Mouse (Mus musculus) left cerebral cortex, adult 18-20 months (tissue): ENCODE data around the gene Atg9a. TPM values are rescaled to one million over a fixed set of nuclear protein-coding genes. Genes with fewer than 3 reads are reported as not detected.

ENCODE experiments used
- DNase-seq, 2 experiments: peaks; one replicate each; pipeline ENCODE4 v3.0.0; 2021 to 2022; ENCODE audit warnings: low spot score in 2 of 2, mixed read lengths in 1 of 2
- total RNA-seq, 2 experiments: library from RNA; stranded (reverse); gene quantifications; 2 replicates each; pipeline ENCODE4 v1.2.3; 2021

Gene Atg9a
- total RNA-seq, 2 experiments from 2014 or later = 124 to 125 TPM

DNA sequence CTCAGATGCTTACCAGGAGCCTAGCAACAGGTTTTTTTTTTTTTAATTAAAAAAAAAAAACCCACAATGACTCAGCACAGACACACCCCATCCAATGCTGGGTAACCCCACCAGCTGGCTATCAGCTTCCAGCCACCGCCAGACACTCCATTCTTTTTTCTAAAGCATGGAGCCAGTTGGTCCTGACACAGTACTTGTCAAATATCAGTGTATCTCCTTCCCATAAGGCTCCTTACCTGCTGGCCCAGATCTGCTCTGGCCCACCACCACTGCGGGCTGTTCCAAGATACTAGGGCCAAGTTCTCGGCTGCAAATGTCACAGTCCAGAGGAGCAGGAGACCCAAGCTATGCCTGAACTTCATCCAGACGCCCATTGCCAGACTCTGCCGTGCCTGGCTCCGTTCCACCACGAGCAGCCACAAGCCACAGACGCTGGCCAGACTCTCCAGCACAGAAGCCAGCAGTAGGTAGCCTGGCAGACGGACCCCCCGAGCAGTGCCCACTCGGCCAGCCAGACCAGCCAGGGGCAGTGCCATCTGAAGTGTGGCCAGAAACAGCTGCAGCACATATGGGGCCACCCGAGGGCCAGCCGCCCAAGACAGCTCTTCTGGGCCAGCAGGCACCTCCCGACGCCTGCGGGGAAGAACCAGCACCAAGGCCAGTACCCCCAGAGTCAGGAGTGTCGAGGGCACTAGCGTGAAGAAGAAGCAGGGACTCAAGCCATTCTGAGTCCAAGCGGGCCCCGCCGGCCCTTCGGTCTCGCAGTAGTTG, 12.5 kb downstream of the Atg9a start:
- peak; percentile 25 to 34 for DNase-seq

DNA sequence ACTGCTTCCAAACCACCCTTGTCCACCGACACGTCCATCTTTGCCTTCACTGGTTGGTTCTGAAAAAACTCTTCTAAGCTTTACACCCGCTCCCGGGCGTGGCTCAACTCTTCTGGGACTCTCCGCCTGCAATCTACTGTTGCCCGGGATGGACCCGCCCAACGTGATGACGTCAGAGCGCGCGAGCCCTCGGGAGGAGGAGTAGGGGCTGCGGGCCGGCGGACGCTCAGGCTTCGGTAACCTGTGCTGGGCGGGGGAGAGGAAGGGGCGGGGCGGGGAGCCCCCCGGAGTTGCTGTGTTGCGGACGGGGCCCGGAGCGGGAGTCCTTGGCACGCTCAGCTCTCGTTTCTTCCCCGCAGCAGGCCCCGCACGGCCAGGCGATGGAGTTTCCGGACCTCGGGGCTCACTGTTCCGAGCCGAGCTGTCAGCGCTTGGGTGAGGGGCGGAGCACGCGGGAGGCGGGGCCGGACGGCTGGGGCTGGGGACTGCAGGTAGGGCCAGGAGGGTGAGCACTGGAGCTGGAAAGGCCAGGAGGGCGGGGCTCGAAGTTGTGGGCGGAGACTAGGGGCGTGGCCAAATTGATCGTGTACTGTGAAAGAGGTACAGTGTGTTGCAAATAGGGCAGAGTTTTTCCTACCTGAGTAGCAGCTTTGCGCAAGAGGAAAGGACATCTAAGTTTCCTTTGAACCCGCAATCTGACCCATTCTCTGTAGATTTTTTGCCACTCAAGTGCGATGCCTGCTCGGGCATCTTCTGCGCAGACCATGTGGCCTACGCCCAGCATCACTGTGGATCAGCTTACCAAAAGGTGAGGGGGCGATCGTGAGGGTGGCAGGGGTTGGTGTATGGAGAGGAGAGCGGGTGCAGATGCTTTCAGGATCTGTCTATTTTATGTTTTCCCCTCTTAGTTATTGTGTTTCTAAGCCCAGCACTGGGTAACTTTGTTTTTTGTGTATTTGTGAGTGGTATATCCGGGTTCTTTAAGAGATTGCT, 23.2 kb downstream of the Atg9a start, which contains the start of gene Zfand2b:
TSS of gene Zfand2b (plus strand) at position 175 of the 993 bp plus-strand sequence.
- peak; percentile 96 for DNase-seq

DNA sequence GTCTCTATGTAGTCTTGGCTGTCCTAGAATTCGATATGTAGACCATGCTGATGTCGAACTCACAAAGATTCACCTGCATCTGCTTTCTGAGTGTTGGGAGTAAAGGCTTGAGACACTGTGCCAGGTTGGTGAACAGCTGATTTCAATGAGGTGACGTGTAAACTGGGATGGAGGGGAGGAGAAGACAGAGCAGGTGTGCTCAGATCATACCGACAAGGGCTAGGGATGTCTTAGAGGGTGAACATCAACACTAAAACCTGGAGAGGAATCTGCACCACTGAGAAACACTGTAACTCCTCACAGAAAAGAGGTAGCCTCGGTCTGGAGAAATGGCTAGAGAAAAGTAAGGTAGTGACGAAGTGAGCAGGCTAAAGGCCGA, 23.9 kb downstream of the Atg9a start:
- DNase-seq = no peak

DNA sequence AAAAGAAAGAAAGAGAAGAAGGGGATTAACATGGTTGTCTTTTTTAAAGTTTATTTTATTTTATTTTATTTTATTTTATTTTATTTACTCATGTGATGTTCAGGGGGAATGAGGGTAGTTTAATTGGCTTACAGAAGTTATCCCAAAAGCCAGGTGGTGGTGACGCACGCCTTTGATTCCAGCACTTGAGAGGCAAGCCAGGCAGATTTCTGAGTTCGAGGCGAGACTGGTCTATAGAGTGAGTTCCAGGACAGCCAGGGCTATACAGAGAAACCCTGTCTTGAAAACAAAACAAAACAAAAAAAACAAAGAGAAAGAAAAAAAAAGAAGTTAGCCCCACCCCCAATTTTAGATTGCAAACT, 31.8 kb downstream of the Atg9a start:
- no peak for DNase-seq

DNA sequence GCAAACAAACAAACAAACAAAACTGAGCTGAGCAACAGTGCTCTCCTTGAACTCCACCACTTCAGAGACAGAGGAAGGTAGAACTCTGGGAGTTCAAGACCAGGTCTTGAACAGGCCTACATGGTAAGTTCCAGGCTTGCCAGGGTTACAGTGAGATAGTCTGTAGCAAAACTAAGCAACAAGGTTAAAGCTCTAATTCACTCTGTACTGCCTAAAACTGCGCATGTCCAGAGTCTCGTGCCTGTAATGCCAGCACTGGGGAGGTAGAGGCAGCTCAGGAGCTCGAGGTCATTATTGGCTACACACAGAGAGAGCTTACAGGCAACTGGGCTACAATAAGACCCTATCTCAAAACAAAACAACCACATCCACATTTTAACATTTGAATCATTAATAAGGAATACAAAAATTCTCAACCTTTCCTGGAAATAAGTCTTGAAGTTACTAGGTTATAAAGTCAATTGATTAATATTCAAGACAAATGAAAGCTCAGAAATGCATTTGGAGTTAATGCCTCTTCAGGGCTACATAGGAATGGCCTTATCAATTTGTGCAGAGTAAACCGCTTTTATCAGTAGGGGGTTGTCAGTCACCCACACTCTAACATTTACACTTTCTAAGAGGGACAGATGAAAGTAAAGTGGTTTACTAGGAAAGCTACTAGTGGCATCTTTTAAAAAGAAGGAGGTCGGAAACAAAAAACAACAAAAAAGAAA, 32.3 kb downstream of the Atg9a start:
- DNase-seq = no peak

DNA sequence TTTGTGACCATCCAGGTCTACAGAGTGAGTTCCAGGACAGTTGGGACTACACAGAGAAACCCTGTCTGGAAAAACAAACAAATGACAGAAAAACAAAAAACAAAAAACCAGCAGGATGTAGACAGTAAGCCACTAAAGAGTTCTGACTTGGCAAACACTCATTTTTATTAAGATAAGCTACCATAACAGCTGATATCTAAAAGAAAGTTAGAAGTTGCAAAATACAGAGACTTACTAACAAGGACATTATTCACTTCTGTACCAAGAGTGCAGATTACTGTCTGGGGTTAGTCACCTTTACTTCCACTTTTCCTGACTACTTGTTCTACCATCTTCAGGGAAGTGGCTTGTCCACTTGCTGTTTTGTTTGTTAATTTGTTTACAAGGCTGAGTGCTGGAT, 33.0 kb downstream of the Atg9a start:
- DNase-seq = no peak

DNA sequence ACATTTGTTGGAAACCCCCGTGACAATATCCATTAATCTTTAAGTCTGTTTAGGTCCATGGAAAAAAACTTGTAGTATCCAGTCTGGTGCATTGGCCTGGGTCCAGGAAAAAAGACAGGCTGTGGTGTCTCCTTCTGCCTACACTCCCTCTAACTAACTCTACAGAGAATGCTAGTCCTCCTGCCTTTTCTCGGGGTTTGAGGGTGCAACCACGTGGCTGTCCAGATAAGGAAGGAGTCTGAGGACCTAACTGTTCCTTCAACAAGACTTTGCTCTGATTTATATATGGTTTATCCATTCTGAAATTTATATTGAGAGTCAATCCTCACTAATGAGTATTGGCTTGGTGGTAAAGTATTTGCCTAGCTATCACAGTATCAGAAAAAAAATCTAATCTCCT, 36.2 kb downstream of the Atg9a start:
- DNase-seq = no peak

DNA sequence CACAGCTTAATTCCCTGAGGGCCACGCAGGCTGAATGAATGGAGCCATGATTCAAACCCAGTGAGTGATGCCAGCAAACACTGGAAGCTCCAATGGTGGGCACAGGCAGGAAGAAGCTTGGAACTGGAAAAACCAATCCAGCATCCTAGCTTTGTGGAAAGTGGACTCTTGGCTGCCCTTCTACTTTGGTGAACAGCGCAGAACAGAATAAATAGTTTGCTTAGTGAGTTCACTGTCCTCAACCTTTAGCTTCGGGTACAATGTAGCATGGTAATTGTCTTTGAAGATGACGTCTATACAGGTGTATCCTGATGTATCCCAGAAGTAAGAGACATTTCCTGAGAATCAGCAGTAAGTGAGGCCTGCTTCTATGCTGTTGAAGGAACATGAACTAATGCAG, 43.3 kb downstream of the Atg9a start:
- no peak for DNase-seq

DNA sequence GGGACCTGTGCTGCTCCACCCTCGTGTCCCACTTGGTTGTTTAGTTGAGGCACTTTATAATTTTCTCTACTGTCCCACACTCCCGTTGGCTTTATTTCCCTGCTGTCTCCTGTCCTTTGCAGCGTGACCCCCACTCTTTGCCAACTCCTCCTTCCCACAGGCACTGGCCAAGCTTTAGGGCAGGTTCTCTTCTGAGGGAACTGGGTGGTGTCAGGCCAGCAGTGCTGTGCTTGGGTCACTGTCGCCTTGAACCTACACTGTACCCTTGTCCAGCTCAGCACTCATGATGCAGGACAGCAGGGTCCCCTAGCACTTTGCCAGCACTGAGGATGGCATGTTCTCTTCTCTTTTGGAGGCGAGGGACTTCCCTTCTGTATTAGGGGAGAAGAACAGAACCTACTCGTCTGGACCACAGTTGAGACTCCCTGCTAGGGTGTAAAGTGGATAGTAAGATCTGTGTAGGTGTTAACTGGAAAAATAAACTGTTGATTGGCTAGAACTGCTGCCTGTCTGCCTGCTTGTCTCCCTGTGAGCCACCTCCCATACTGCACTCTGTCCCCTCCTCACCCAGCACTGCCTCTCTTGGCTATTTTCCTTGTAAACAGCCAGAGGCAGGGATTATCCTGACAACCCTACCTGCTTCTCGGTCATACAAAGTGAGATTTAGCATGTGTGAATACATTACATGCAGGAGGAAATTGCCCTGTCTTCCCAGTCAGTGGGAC, 44.4 kb downstream of the Atg9a start:
- DNase-seq = no peak

DNA sequence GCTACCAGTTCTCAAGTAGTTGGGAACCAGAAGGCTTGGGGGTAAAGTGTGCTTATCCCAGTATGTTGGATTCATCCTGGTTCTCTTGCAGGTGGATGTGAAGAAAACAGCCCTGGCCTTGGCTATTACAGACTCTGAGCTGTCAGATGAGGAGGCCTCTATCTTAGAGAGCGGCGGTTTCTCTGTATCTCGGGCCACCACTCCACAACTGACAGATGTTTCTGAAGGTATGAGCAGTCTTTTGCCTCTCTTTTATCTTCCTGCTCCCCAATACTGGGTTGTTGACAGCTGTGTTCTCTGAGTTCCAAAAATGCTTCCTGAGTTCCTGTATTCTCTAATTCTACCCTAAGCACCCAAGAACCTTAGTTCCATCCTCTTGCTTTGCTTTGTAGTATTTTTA, 46.4 kb downstream of the Atg9a start:
- no peak for DNase-seq

DNA sequence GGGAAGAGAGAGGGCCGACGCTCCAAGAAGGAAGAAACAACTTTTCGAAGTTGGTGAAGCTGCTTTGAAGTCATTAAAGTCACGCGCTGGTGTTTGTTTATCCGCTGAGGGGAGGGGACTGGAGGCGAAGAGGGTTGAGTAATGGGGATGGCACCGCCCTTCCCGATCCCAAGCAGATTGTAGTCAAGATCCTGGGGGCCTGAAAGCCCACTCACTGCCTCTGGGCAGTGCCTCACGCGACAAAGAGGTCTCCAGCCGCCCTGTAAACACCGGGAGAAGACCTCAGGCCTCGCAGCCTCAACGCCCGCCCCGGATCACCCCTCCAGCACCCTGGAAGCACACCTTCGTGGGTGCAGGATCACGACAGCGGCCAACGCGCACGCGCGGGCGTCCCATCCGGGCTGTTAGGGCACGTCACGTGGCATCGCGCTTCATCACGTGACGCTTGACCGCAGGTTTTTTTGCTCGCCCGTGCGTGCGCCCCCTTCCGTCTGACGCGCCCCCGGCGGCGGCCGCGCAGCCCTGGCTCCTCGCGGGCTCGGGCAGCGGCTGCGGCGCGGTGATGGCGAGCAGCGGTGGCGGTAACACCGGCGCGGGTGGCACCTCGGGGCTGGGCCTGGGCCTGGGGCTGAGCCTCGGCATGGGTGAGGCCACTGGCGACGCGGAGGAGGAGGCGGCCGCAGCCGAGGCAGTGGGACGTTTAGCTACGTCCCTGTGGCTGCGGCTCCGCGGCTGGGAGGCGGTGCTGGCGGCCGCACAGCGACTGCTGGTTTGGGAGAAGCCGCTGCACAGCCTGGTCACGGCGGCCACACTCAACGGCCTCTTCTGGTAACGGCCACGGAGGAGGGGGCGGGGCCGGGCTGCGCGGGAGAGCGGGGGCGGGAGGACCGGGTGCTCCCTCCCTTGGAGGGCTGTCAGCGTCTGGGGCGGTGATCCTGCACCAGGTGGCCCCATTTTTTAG, 49.4 kb downstream of the Atg9a start, which contains the start of the genes Cnppd1 and Retreg2:
TSS of gene Cnppd1 (minus strand) at position 411 of the 961 bp plus-strand sequence.
TSS of gene Retreg2 (plus strand) at position 478 of the 961 bp plus-strand sequence.
- DNase-seq = peak; percentile 95 to 96

DNA sequence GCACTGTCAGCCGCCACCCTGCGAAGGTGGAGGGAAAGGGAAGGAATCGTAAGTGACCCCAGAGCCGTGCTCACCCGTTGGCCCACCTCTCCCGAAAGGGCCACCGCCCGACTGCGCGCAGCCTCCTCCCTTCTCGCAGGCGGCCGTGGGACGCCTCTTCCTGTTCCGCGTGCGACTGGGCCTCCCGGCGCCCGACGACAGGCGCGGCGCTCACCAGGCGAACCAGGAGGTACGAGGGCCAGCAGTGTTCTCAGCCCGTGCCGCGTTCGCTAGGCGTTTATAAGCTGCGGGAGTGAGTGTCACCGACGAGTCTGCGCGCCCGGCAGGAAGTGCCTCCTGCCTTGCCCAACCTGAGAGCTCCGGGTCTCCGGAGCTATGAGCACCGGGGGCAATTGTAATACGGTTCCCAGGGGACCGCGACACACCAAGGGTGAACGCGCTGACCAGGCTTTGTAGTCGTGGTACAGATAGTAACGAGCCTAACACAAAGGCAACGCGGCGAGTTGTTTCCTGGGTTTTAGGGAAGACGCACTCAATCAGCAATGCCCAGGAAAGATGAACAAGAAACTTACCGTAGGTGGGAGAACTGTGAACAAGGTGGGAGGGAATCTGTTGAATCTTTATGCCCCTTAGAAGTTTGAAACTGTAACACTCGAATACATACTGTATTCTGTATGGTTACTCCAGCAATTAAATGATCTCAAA, 50.4 kb downstream of the Atg9a start:
- DNase-seq = peak; percentile 39 to 60

DNA sequence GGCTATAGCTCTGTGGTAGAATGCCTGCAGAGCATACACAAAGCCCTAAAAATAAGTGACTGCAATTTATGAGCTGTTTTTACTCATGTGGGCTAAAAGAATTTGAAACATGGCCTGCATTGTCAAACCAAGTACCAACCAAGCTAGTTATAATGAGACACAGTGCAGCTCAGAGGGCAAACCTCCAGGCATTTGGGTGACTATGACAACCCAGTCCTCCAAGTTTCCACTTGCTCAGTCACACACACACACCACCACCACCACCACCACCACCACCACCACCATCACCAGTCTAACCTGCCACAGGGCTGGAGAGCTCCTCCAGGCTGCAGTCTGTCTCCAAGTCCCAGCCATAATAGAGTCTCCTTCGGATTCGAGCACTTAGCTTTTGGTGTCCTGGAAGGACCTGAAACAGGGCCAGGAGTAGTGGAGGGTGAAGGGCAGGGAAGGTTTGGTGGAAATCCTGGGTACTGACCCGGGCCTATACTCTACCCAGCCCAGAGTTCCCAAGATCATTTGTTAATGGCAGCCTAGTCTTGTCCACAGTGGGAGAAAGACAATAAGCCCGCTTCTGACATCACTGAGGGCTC, 51.3 kb downstream of the Atg9a start:
- no peak for DNase-seq

DNA sequence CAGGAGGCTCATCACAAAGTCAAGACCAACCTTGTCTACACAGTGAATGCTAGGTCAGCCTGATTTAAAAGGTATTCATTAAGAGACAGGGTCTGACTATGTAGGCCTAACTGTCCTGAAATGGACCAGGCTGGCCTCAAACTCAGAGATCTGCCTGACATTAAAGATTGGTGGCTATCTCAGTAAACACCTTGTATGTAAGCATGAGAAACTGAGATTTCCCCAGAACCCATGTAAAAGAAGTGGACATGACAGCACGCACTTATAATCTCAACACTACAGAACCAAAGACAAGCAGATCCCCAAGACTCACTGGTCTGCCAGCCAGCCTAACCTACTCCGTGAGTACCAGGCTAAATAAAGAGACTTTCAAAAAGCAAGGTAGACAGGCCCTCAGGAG, 53.5 kb downstream of the Atg9a start:
- DNase-seq = no peak

DNA sequence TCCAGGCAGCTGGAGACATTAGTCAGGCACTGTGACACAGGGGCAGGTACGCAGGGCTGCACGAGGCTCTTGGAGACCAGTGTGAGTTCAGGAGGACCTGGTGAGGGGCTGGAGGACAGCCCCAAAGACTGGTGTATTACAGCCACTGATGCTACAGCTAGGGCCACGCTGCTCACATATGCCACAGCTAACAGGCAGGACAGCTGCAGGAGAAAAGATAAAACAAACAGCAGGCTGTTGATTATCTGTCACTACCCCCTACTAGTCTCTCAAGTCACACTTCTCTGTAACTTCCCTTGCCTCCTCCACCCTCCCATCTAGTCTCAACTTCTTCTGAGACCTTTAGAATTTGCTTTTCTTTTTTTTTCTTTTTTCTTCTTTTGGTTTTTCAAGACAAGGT, 55.3 kb downstream of the Atg9a start:
- no peak for DNase-seq

DNA sequence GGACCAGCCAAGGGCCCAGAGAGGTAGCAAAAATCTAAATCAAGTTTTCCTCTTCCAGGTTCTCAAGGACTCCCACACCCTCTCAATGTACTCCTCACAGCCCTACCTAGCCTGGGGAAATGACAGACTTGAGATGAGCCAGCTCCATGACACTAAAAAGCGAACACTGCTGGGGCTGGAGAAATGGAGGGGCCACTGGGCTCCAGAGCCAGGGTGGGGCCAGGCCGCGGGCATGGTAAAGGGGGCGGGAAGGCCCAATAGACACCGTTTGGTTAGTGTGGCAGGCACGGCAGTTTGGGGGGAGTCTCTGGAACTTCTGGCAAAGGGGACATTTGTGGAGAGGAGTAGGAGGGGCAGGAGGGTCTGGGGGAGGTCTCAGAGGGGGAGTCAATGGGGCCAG, 55.7 kb downstream of the Atg9a start:
- no peak for DNase-seq

DNA sequence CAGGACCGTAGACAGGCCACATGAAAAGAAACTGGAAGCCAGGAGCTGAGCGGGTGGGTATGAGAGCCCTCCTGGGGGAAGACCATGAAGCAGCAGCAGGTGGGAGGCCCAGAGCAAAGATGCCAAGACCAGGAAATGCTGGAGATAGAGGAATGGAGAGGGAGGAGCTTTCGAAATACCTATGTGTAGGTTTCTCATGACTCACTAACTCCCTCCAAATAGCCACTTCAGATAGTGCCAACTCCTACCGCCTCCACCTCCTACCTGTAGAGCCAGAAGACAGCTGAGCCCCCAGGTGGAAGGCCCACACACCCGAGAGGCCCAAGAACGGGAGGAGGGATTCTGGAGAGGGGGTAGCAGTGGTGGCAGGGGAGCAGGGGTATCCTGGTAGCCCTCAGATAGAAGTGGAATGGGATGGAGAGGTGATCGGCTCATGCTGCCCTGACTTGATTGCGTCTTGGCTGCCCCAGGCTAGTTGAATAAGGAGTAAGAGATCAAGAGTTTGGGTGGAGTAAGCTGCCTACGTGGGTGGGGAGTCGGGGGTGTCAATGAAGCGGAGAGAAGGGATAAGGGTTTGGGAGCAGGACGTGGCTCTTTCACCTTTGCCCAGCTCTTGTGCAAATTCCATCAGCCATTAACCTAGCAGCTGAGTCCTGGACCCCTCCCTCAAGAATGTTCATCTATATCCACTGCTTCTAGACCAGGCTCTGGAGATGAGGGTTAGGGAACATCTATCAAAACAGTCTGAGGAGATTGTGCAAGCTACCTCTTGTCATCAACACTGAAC, 58.4 kb downstream of the Atg9a start, which contains the start of gene Slc23a3:
TSS of gene Slc23a3 (minus strand) at position 470 of the 787 bp plus-strand sequence.
- no peak for DNase-seq
